Comparison of ENCODE assay signal across 35 mouse cellular contexts in genomic region chr10:108668944-108669343, GRCm38 (mm10). TPM values are rescaled to one million over a fixed set of nuclear protein-coding genes. Genes with fewer than 3 reads are reported as not detected.
"Had no signal": no experiment of that assay in that cellular context is flagged by ENCODE, and none has a peak within 500 bp of the region (broad histone marks: within the 10 kb centered on the region; RNA-seq: fewer than 3 reads in every experiment).

No protein-coding gene starts in this region.

- H3K4me3 ChIP-seq: heart, embryonic 10.5 days; heart, embryonic 12.5 days; heart, embryonic 13.5 days; heart, embryonic 15.5 days; hindbrain, embryonic 10.5 days; hindbrain, embryonic 12.5 days; hindbrain, embryonic 13.5 days; hindbrain, embryonic 15.5 days; intestine, embryonic 15.5 days; kidney, embryonic 15.5 days had no signal

- ATAC-seq: hindbrain, embryonic 16.5 days; hindbrain, postnatal 0 days; inflammation-experienced regulatory T-cells, adult 6 months; intestine, embryonic 15.5 days; intestine, embryonic 16.5 days; intestine, postnatal 0 days had no signal

- H3K27ac ChIP-seq: heart, embryonic 10.5 days; heart, embryonic 13.5 days; heart, embryonic 15.5 days; hindbrain, embryonic 10.5 days; hindbrain, embryonic 12.5 days; hindbrain, embryonic 13.5 days; hindbrain, embryonic 14.5 days; hindbrain, embryonic 15.5 days; hindbrain, postnatal 0 days; intestine, embryonic 15.5 days; kidney, embryonic 15.5 days; kidney, postnatal 0 days had no signal

- DNase-seq: heart, postnatal 10 days; heart, postnatal 14 days; heart, postnatal 36 days; heart, postnatal 4 days; kidney, adult 11 months; kidney, adult 18-20 months; kidney, adult 2 months; kidney, adult 8-10 months; kidney, adult 9 months; kidney, postnatal 10 days; kidney, postnatal 14 days; kidney, postnatal 25 days; kidney, postnatal 36 days; kidney, postnatal 4 days; layer of hippocampus, adult 9-11 months; layer of hippocampus, postnatal 36 days had no signal

RNA-seq across cellular contexts. Expression of gene Gm5136, which starts 31.0 kb away (rescaled TPM):
- total RNA-seq: heart, postnatal 10 days; heart, postnatal 14 days; heart, postnatal 25 days; heart, postnatal 36 days; heart, postnatal 4 days; hematopoietic stem cell, adult 5-6 weeks; hindbrain, postnatal 0 days had no signal
